Mouse (Mus musculus) kidney, adult 2 months (tissue): ENCODE measurements around the gene Dnm2. TPM values are rescaled to one million over a fixed set of nuclear protein-coding genes. Genes with fewer than 3 reads are reported as not detected.

Source experiments
- DNase-seq: peaks from one replicate; pipeline ENCODE4 v3.0.0; 2021
- H3K27ac ChIP-seq: fragments of 200-500 bp; 2 replicates; pipeline ENCODE4 v1.5.1; 2012; ENCODE audit warnings: low read depth, low read length, control low read depth, inconsistent platforms; ENCODE audit not compliant: insufficient read depth
- H3K27me3 ChIP-seq: fragments of 200-500 bp; replicated peaks from 2 replicates; pipeline ENCODE4 v1.6.1; 2012; ENCODE audit warnings: mild to moderate bottlenecking, moderate library complexity, low read length, inconsistent platforms; ENCODE audit not compliant: control insufficient read depth, insufficient read depth
- H3K36me3 ChIP-seq: fragments of 200-500 bp; 2 replicates; pipeline ENCODE4 v1.6.1; 2012; ENCODE audit warnings: mild to moderate bottlenecking, moderate library complexity, low read length, inconsistent platforms; ENCODE audit not compliant: control insufficient read depth, insufficient read depth
- H3K4me1 ChIP-seq: fragments of 200-500 bp; 2 replicates; pipeline ENCODE4 v1.6.1; 2011; ENCODE audit warnings: low read length; ENCODE audit not compliant: control insufficient read depth, insufficient read depth
- H3K4me3 ChIP-seq: fragments of 200-500 bp; 2 replicates; pipeline ENCODE4 v1.5.1; 2011; ENCODE audit warnings: mild to moderate bottlenecking, low read depth, low read length, control low read depth; ENCODE audit not compliant: insufficient read depth
- CTCF ChIP-seq: fragments of 200-500 bp; conservative IDR thresholded peaks from 2 replicates; pipeline ENCODE4 v1.5.1; 2011; ENCODE audit warnings: low read depth, mild to moderate bottlenecking, control low read depth, low read length, moderate library complexity, mixed read lengths; ENCODE audit not compliant: insufficient read depth, insufficient read length
- POLR2A ChIP-seq: fragments of 200-500 bp; IDR thresholded peaks from one replicate; pipeline ENCODE4 v1.6.1; 2011; ENCODE audit warnings: low read depth, low read length, control low read depth
- WGBS: fragments of 180-500 bp; shearing (Covaris S2); methylation state at CpG from one replicate; pipeline ENCODE4 v1.1.7; 2018; 5-methylcytosine and 5-hydroxymethylcytosine counted together
- polyA plus RNA-seq: library from polyadenylated mRNA; depleted of rRNA; stranded (reverse); fragments of >200 nt; gene quantifications from 2 replicates; pipeline ENCODE4 v1.2.3, GENCODE M21; 2012

The Dnm2 gene
- polyA plus RNA-seq, 1 experiment: 101 TPM

DNA sequence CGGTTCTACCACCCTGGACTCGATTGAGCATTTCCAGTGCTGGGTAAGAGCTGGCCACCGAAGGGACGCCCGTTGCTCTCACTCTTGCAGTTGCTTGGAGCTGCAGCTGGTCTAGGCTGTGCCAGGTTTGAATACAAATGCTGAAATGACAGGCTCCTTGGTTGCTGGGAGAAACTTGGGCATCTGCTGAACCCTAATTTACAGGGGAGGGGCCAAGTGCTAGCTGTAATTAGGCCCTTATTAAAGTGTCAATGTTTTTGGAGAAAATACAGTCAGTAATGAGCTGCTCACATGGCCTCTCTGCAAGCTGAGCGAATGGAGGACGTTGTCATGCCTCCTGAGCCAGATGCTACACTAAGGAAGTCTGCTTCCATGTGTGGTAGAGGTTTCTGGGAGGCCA, 6.0 kb downstream of the Dnm2 start:
- no peak for DNase-seq
- peaks cover 56% of the 10 kb centered on the region for H3K4me1 ChIP-seq

GRCm38 (mm10) chr9:21432066-21432465, 7.4 kb downstream of the Dnm2 start:
- no peak for TF ChIP-seq CTCF
- TF ChIP-seq POLR2A: no peak
- peak overlapping the region; percentile 32 for H3K27ac ChIP-seq
- peaks cover 58% of the 10 kb centered on the region for H3K4me1 ChIP-seq
- no peak for DNase-seq
- H3K4me3 ChIP-seq: no peak overlapping the region
- no peaks in the 10 kb centered on the region for H3K36me3 ChIP-seq
- no peaks in the 10 kb centered on the region for H3K27me3 ChIP-seq
- 62% methylated on average over 7 of the region's 7 CpGs for WGBS

More for the DNA sequence above, 6.0 kb downstream of the Dnm2 start:
- Histone ChIP-seq H3K4me3 (no peak overlapping the region), H3K27me3 (no peaks in the 10 kb centered on the region), H3K27ac (no peak overlapping the region), H3K36me3 (no peaks in the 10 kb centered on the region)
- 51% methylated on average over 7 of the region's 7 CpGs for WGBS
- TF ChIP-seq CTCF (no peak), POLR2A (no peak)

DNA sequence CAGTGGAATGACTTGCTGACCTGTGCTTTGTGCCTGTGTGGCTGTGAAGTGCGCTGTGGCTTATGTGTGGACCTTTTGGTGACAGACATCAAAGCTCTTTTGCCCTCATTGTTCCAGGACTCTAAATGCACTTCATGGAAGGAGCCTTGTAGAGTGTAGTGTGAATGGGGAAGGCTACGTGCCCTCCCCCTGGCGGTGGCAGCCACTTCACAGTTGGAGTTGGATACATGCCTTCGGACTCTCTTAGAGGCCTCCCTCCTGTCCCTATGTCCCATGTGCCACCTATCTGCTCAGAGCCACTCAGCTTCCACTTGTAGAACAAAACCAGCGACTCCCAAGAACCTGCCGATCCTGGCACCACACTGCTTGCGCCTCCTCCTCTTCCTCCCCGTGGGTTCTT, 9.1 kb downstream of the Dnm2 start:
- TF ChIP-seq POLR2A: no peak
- TF ChIP-seq CTCF: no peak
- no peaks in the 10 kb centered on the region for H3K27me3 ChIP-seq
- H3K4me1 ChIP-seq: peaks cover 55% of the 10 kb centered on the region
- WGBS: 77% methylated on average over 8 of the region's 8 CpGs
- H3K27ac ChIP-seq: no peak overlapping the region
- H3K4me3 ChIP-seq: no peak overlapping the region
- no peak for DNase-seq
- no peaks in the 10 kb centered on the region for H3K36me3 ChIP-seq

DNA sequence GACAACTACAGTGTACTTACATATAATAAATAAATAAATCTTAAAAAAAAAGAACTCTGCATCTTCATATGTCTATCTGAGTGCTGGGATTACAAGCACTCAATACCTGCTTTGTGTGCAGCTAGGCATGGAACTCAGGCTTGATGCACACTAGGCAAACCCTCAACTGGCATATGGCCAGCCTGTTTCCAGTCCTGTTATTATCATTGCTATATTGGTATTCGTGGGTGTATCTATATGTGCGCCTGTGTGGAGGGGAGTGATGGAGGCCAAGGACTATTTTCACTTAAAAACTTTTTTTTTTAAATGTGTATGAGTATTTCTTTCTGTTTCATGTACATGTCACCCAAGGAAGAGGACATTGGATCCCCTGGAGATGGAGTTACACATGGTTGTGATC, 9.7 kb downstream of the Dnm2 start:
- no peak for DNase-seq
- H3K36me3 ChIP-seq: no peaks in the 10 kb centered on the region
- TF ChIP-seq POLR2A (no peak), CTCF (no peak)
- no peaks in the 10 kb centered on the region for H3K27me3 ChIP-seq
- WGBS: 79% methylated on average over 2 of the region's 2 CpGs
- no peak overlapping the region for H3K27ac ChIP-seq
- H3K4me1 ChIP-seq: peaks cover 54% of the 10 kb centered on the region
- no peak overlapping the region for H3K4me3 ChIP-seq

DNA sequence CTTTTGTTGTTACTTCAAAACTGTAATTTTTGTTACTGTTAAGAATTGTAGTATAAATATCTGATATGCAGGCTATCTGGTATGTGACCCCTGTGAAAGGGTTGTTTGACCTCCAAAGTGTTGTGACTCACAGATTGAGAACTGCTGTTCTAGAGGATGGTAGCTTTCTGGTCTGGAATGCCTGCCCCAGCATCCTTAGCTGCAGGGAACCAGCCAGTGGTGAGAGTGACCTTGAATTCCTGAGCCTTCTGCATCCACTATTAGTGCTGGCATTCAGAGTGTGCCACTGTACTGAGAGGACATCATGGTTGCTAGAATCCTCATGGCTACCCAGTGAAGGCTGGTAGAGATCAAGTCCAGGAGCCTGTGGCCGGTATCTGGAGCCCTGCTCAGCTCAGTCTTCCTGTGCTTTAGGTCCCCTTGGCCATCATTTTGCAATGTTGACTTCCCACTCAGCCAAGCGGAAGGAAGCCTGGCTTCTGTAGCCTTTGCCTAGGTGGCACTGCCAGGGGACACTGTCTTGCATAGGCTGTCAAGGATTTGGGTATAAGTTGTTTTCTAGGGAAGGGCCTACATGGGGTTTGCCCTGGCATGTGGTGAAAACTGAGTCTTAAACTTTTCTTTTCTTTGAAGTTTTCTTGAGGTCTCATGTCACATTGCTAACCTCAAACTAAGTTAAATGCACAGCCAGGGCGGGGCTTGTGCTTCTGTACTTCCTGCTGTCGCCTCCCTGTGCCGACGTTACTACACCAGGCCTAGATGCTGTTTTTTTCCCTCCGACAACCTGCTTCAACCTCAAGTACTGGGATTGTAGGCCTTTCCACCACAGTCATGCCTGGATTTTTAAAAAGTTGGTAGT, 11.3 kb downstream of the Dnm2 start:
- no peak overlapping the region for H3K4me3 ChIP-seq
- TF ChIP-seq POLR2A (no peak), CTCF (no peak)
- no peaks in the 10 kb centered on the region for H3K27me3 ChIP-seq
- DNase-seq: no peak
- H3K36me3 ChIP-seq: no peaks in the 10 kb centered on the region
- 63% methylated on average over 7 of the region's 7 CpGs for WGBS
- H3K4me1 ChIP-seq: peaks cover 41% of the 10 kb centered on the region
- H3K27ac ChIP-seq: peak overlapping the region; percentile 58

DNA sequence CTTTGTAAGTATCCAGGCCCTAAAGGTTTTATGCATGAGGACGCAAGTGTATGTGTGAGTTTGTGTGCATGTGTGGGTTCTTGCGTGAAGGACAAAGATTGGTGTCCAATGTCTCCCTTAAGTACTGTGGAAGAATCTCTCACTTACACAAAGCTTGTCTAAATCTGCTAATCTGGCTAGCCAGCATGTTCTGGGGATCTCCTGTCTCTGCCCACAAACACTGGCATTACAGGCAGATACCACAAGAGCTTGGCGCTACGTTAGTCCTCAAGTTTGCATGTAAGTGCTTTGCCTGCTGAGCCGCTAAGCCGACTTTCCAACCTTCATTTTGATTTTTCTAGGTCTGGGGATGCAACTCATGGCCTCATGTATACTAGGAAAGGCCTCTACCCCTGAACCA, 12.9 kb downstream of the Dnm2 start:
- peaks cover 39% of the 10 kb centered on the region for H3K4me1 ChIP-seq
- no peaks in the 10 kb centered on the region for H3K27me3 ChIP-seq
- peak overlapping the region; percentile 19; the same call in 1 of the 2 replicates for H3K27ac ChIP-seq
- no peak overlapping the region for H3K4me3 ChIP-seq
- no peak for TF ChIP-seq POLR2A
- no peak for TF ChIP-seq CTCF
- H3K36me3 ChIP-seq: no peaks in the 10 kb centered on the region
- DNase-seq: no peak
- WGBS: 93% methylated on average over 6 of the region's 6 CpGs

- no peak for TF ChIP-seq POLR2A
- TF ChIP-seq CTCF: no peak
- H3K4me3 ChIP-seq: no peak overlapping the region
- WGBS: 77% methylated on average over 3 of the region's 3 CpGs
- H3K4me1 ChIP-seq: peaks cover 36% of the 10 kb centered on the region
- H3K27ac ChIP-seq: no peak overlapping the region
- H3K36me3 ChIP-seq: no peaks in the 10 kb centered on the region
- H3K27me3 ChIP-seq: no peaks in the 10 kb centered on the region
- no peak for DNase-seq
These were observed 13.5 kb downstream of the Dnm2 start for GRCm38 (mm10) chr9:21438219-21438618.
